Mouse (Mus musculus) kidney, embryonic 15.5 days (tissue): Measurements from ENCODE around the gene Eif1b. TPM values are rescaled to one million over a fixed set of nuclear protein-coding genes. Genes with fewer than 3 reads are reported as not detected.
"Not testable (repeated sequence)": the region's sequence is repeated elsewhere in the genome, so short reads cannot be mapped to it uniquely, and the experiment has no call there.

Source experiments
- ATAC-seq: fragments of 200-750 bp; cut with Nextera tagmentation; replicated peaks from 2 replicates; pipeline ENCODE4 v1.8.0; 2017; ENCODE audit warnings: moderate TSS enrichment; ENCODE audit not compliant: low FRiP score
- H3K27ac ChIP-seq: fragments of 300-500 bp; sonication (generic); 2 replicates; pipeline ENCODE4 v1.5.1; 2015; ENCODE audit warnings: mild to moderate bottlenecking, inconsistent platforms
- H3K27me3 ChIP-seq: fragments of 300-500 bp; sonication (generic); 2 replicates; pipeline ENCODE4 v1.6.1; 2015; ENCODE audit warnings: inconsistent platforms
- H3K36me3 ChIP-seq: fragments of 300-500 bp; sonication (generic); 2 replicates; pipeline ENCODE4 v1.6.1; 2015; ENCODE audit warnings: inconsistent platforms
- H3K4me1 ChIP-seq: fragments of 300-500 bp; sonication (generic); 2 replicates; pipeline ENCODE4 v1.6.1; 2015; ENCODE audit warnings: inconsistent platforms
- H3K4me2 ChIP-seq: fragments of 300-500 bp; sonication (generic); 2 replicates; pipeline ENCODE4 v1.6.1; 2015; ENCODE audit warnings: moderate library complexity, mild to moderate bottlenecking, inconsistent platforms
- H3K4me3 ChIP-seq: fragments of 300-500 bp; sonication (generic); replicated peaks from 2 replicates; pipeline ENCODE4 v1.5.1; 2015; ENCODE audit warnings: mild to moderate bottlenecking, inconsistent platforms
- H3K9ac ChIP-seq: fragments of 300-500 bp; sonication (generic); 2 replicates; pipeline ENCODE4 v1.6.1; 2015; ENCODE audit warnings: mild to moderate bottlenecking, inconsistent platforms
- H3K9me3 ChIP-seq: fragments of 300-500 bp; sonication (generic); replicated peaks from 2 replicates; pipeline ENCODE4 v1.6.1; 2016; ENCODE audit warnings: inconsistent platforms
- WGBS: fragments of 180-500 bp; shearing (Covaris S2); methylation state at CpG from one replicate; pipeline ENCODE4 v1.1.7; 2015; ENCODE audit warnings: mixed read lengths; 5-methylcytosine and 5-hydroxymethylcytosine counted together
- polyA plus RNA-seq: library from polyadenylated mRNA; unstranded; fragments of >200 nt; fragmentation: Nextera tagmentation; extraction: Ambion mirVana; gene quantifications from 2 replicates; pipeline ENCODE4 v1.2.1, GENCODE M21; 2015

Gene Eif1b
- polyA plus RNA-seq, 1 experiment from 2014 or later: 158 TPM

DNA sequence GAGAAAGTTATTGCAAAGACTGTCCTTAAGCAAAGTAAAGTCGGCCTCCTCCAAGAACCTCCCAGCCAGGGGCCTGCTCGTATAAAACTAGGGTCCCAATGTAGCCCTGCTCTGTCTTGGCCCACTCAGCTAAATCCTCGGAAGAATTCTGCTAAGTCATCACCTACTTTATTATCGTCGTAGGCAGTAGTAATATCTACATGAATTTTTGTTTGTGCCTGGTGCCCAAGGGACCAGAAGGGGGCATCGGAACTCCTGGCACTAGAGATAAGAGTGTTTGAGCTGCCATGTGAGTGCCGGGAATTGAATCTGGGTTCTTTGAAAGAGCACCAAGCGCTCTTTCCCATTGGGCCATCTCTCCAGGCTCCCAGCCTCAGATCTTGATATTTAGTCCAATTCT, 35.9 kb downstream of the Eif1b start:
- Histone ChIP-seq H3K27me3 (no peaks in the 10 kb centered on the region), H3K4me3 (no peak overlapping the region), H3K27ac (no peak overlapping the region), H3K36me3 (no peaks in the 10 kb centered on the region), H3K9me3 (no peaks in the 10 kb centered on the region), H3K4me1 (no peaks in the 10 kb centered on the region), H3K9ac (no peak overlapping the region), H3K4me2 (no peak overlapping the region)
- ATAC-seq: no peak
- 94% methylated on average over 8 of the region's 8 CpGs for WGBS

DNA sequence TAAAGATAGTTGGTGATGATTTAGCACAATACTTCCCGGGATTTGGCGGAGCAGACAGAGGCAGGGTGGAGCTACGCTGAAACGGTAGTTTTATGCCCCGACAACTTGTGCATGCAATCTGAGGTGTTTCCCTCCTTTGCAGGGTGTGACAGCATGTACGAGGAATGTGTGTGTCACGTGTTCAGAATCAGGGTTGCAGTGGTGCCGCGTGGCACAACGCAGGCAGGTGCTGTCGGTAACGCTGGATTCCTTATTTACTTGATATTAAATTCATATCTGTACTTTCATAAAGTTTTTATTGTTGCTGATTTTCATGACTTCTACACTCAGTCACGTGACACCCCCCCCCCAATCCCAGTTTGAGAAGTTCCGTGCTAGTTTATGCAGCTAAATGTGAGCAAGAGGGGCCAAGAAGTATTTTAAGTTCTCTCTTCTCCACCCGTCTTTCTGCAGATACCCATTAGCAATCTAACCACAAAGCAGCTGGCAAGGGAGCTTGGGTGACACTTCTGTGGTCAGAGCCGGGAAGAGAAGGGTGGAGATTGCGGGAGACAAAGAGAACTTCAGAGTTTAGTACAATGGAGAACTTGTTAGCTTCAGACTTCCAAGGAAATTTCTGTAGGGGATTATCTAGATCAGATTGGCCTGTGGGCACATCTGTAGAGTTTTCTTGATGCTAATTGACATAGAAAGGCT, 36.9 kb downstream of the Eif1b start:
- ATAC-seq: no peak
- no peaks in the 10 kb centered on the region for H3K27me3 ChIP-seq
- no peaks in the 10 kb centered on the region for H3K36me3 ChIP-seq
- no peak overlapping the region for H3K4me3 ChIP-seq
- H3K9ac ChIP-seq: no peak overlapping the region
- no peak overlapping the region for H3K4me2 ChIP-seq
- H3K9me3 ChIP-seq: no peaks in the 10 kb centered on the region
- no peak overlapping the region for H3K27ac ChIP-seq
- no peaks in the 10 kb centered on the region for H3K4me1 ChIP-seq
- 84% methylated on average over 17 of the region's 17 CpGs for WGBS

DNA sequence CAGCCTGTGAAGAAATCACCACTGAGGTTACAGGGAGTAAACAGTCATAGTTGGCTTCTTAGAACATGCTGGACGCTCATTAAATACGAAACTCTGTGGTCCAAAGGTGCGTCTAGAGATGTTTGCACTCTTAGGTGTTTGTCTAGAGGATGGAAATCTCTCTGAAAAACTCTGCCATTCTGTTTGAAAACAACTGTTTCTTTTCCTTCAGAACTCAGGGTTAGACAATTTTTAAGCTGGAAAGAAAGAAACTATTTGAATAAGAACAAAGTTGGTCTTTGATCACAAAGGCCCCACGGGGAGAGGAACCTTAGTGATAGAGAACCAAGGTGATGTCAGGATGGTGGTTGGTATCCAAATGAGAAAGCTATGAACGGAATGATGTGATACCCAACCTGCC, 38.4 kb downstream of the Eif1b start:
- Histone ChIP-seq H3K9ac (no peak overlapping the region), H3K9me3 (no peaks in the 10 kb centered on the region), H3K4me3 (no peak overlapping the region), H3K4me2 (no peak overlapping the region), H3K27me3 (no peaks in the 10 kb centered on the region), H3K27ac (no peak overlapping the region), H3K36me3 (no peaks in the 10 kb centered on the region), H3K4me1 (no peaks in the 10 kb centered on the region)
- no peak for ATAC-seq
- 86% methylated on average over 5 of the region's 5 CpGs for WGBS

DNA sequence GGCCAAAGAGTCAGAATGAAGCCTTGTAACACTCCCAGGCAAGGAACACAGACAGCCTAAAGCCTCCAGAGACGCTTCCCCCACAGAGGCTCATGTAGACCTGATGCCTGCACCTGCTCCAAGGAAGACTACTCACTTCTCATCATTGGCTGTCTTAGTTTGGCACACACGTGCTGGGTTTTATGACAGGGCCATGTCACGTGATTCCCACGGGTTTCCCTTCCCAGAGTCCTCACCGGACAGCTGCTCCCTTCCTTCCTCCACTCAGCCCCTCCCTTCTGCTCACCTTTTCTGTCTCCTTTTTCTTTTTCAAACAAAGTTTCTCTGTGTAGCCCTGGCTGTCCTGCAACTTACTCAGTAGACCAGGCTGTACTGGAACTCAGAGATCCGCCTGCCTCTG, 40.0 kb downstream of the Eif1b start:
- Histone ChIP-seq H3K9me3 (no peaks in the 10 kb centered on the region), H3K36me3 (no peaks in the 10 kb centered on the region), H3K4me2 (no peak overlapping the region), H3K9ac (no peak overlapping the region), H3K4me3 (no peak overlapping the region), H3K27ac (no peak overlapping the region), H3K4me1 (no peaks in the 10 kb centered on the region), H3K27me3 (no peaks in the 10 kb centered on the region)
- 79% methylated on average over 6 of the region's 6 CpGs for WGBS
- no peak for ATAC-seq

DNA sequence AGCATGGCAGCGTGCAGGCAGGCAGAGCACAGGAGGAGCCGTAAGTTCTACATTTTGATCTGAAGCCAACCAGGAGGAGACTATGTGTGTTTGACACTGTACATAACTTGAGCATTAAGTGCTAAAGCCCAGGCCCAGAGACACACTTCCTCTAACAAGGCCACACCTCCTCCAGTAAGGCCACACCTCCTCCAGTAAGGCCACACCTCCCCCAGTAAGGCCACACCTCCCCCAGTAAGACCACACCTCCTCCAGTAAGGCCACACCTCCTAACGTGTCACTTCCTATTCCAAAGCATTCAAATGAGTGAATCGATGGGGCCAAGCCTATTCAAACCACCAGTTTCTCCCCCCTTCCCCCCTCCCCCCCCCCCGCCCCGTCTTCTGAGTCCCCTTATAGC, 40.7 kb downstream of the Eif1b start:
- Histone ChIP-seq H3K4me3 (no peak overlapping the region), H3K27ac (no peak overlapping the region), H3K4me2 (no peak overlapping the region), H3K36me3 (no peaks in the 10 kb centered on the region), H3K4me1 (no peaks in the 10 kb centered on the region), H3K9ac (no peak overlapping the region), H3K27me3 (0 out of 2 replicates have a peak, but pooled peaks cover under 1% of the 10 kb centered on the region), H3K9me3 (no peaks in the 10 kb centered on the region)
- 82% methylated on average over 6 of the region's 6 CpGs for WGBS
- ATAC-seq: no peak

DNA sequence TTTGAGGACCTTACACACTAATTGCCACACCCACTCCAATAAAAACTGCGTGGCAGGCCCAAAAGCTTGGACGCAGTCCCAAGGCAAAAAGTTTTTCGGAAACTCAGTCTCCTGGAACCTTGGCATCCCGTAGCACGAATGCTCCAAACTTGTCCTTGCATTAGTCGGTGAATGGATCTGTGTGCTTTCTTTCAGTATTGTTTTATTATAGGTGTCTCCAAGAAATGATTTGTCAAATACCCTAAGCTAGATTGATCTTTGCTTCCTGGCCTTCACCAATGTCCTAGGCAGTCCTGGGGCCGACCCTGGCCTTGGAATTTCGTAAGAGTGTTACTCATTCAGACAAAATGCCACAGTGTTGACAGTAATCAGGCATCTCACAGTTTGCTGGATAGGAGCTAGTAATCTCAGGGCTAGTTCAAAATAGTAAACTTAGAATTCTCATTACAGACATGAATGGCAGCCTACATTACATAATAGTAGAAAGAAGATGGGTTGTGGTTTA, 41.5 kb downstream of the Eif1b start:
- not testable (repeated sequence) for H3K4me2 ChIP-seq, ATAC-seq, H3K27me3 ChIP-seq, H3K9me3 ChIP-seq, H3K4me3 ChIP-seq, H3K4me1 ChIP-seq, H3K9ac ChIP-seq, H3K27ac ChIP-seq, H3K36me3 ChIP-seq
- 93% methylated on average over 8 of the region's 8 CpGs for WGBS

DNA sequence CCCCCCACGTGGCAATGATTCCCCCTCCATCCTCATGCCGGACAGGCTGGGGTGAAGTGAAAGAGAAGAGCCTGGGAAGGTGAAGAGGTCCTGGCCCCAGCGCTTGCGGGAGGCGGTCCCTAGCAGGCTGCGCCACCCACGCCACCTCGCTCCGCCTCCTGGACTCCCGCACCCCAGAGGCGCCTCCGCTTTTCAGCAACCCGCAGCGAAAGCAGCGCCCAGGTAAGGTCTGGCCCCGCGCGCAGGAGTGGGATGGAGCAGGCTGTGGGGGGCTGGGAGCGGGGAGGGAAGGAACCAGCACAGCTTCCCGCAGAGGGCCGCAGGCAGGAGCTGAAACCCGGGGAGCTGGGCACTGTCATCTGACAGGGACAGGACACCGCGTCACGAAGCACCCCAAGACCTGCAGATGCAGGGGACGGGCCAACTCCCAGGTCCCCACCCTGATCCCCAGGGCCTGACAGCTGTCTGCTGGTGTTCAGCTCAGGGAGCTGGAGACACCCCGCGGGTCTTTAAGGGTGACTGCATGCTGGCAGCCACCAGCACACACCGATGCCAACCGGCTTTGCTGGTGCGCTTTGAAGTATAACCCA, 47.7 kb downstream of the Eif1b start, which contains the start of gene Entpd3:
Gene Entpd3, plus strand, starts transcription at position 157 of the 590 bp plus-strand sequence.
- Histone ChIP-seq H3K9ac (peak within 1 kb of the TSS; percentile 45), H3K4me1 (peaks cover 17% of the 10 kb centered on the region), H3K27me3 (peaks cover 41% of the 10 kb centered on the region), H3K36me3 (no peaks in the 10 kb centered on the region), H3K4me2 (peak within 1 kb of the TSS; percentile 92), H3K27ac (no peak within 1 kb of the TSS), H3K4me3 (peak within 1 kb of the TSS; percentile 47), H3K9me3 (no peaks in the 10 kb centered on the region)
- peak; percentile 62 for ATAC-seq
- WGBS: 1% methylated on average over 31 of the region's 31 CpGs

DNA sequence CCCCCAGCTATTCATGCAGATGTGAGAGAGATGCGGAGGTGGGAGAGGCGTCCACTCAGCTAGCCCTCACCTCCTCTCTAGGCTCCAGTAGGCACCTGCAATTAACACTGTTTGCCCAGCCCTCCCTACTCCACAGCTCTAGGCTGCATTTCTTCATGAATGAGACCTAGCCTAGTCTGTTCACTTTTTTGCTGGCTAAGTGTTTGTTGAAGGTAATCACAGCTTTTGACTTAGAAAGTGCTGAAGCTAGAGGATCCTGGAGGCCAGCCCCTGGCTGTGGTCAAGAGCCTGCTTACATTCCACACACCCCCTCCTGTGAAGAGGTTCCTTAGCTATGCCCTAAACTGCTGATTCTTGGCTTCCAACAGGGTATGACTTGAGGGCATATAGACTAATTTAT, 49.4 kb downstream of the Eif1b start:
- ATAC-seq: peak; percentile 70
- no peaks in the 10 kb centered on the region for H3K36me3 ChIP-seq
- WGBS: no CpG with 5 or more reads among the region's 2 CpGs

DNA sequence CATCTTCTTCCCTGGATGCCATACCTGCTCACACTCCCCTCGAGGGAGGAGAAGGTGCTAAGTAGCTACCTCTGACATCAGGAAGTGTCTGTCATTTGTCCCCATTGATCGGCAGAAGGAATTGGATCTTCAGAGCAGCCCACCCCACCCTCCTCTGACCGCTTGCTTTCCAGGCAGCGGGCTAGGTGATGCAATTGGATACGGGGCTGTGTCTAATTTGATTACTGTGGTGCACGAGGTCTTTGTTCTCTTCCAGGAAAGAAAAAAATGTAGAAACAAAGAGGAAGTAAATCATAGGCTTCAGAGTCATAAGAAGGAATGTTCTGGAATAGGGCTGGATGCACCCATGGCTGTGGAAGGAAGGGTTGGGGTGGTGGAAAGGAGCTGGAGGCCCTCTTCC, 50.2 kb downstream of the Eif1b start:
- Histone ChIP-seq H3K36me3 (no peaks in the 10 kb centered on the region), H3K4me2 (no peak overlapping the region), H3K4me1 (peaks cover 23% of the 10 kb centered on the region), H3K9me3 (no peaks in the 10 kb centered on the region), H3K27me3 (peaks cover 41% of the 10 kb centered on the region), H3K4me3 (no peak overlapping the region), H3K9ac (no peak overlapping the region), H3K27ac (no peak overlapping the region)
- WGBS: 6% methylated on average over 6 of the region's 6 CpGs
- ATAC-seq: no peak

More for the DNA sequence above, 49.4 kb downstream of the Eif1b start:
- Histone ChIP-seq H3K4me2 (no peak overlapping the region), H3K4me3 (no peak overlapping the region), H3K27ac (no peak overlapping the region), H3K27me3 (peaks cover 41% of the 10 kb centered on the region), H3K9me3 (no peaks in the 10 kb centered on the region), H3K4me1 (peaks cover 17% of the 10 kb centered on the region), H3K9ac (no peak overlapping the region)

Other genes with a start within 250 kb of the Eif1b start
- 0.33 and 0.35 TPM in 2 replicates for gene Myrip, start 190.7 kb upstream of the Eif1b start, polyA plus RNA-seq
- 1.5 and 2.0 TPM in 2 replicates for gene Entpd3, start 47.6 kb downstream of the Eif1b start, polyA plus RNA-seq
- 783 and 843 TPM in 2 replicates for gene Rpl14, start 79.2 kb downstream of the Eif1b start, polyA plus RNA-seq